Comparison of ENCODE assay signal across 21 mouse cellular contexts in genomic region chr4:135919280-135919639, GRCm38 (mm10). TPM values are rescaled to one million over a fixed set of nuclear protein-coding genes. Genes with fewer than 3 reads are reported as not detected.
DNase-seq lines count a peak whose midpoint lies in the region; ATAC-seq and TF ChIP-seq lines count a peak whose summit lies in the region.
"Had no signal": no experiment of that assay in that cellular context is flagged by ENCODE, and none has a peak within 500 bp of the region (broad histone marks: within the 10 kb centered on the region; RNA-seq: fewer than 3 reads in every experiment).

No protein-coding gene starts in this region.

- H3K79me2 ChIP-seq in MEL (ENCODE audit: control insufficient read depth, insufficient read depth, low read length, poor library complexity): peaks cover 11% of the 10 kb centered on the region

- no peak for DNase-seq in layer of hippocampus, adult 2 months (ENCODE audit: low spot score in 2 of 2)
- no peak for DNase-seq in layer of hippocampus, adult 8-10 months (ENCODE audit: low spot score in 2 of 2)
- no peak for DNase-seq in MEL (ENCODE audit: low read depth, low spot score)
- no peak for DNase-seq in adrenal gland, adult 8-10 months
- DNase-seq: adrenal gland, postnatal 14 days; cerebellum, adult 2 months; cerebellum, postnatal 36 days; gastrocnemius, adult 2 months; kidney, adult 2 months; kidney, postnatal 14 days; spleen, adult 18-20 months had no signal

- H3K4me2 ChIP-seq in intestine, embryonic 15.5 days (replicated peaks): no peak overlapping the region
- H3K4me2 ChIP-seq: heart, embryonic 15.5 days; limb, embryonic 13.5 days; lung, embryonic 14.5 days; midbrain, embryonic 13.5 days had no signal

- peak; percentile 75 for ATAC-seq in intestine, embryonic 15.5 days
- ATAC-seq in monocyte, adult 5-6 weeks (replicated peaks; ENCODE audit: insufficient number of reproducible peaks, low FRiP score, low TSS enrichment, poor library complexity, severe bottlenecking): peak; percentile 42
- ATAC-seq in megakaryocyte progenitor cell, adult 5-6 weeks (replicated peaks; ENCODE audit: poor library complexity): no peak
- ATAC-seq: activated CD4-positive, CD25-positive, alpha-beta regulatory T cell, adult 4 months; CD4-positive, CD25-positive, alpha-beta regulatory T cell, adult 4 months; hindbrain, embryonic 16.5 days; midbrain, embryonic 13.5 days had no signal

- H3K4me1 ChIP-seq in MEL (ENCODE audit: control insufficient read depth in 1 of 2, insufficient read depth in 2 of 2, low read length in 2 of 2): peaks cover 3 to 26% of the 10 kb centered on the region in 2 experiments
- H3K4me1 ChIP-seq in intestine, embryonic 15.5 days (replicated peaks): peaks cover 9% of the 10 kb centered on the region

- no peaks in the 10 kb centered on the region for H3K27me3 ChIP-seq in MEL (ENCODE audit: control insufficient read depth in 1 of 2, insufficient read depth in 2 of 2, low read length in 2 of 2)
- no peaks in the 10 kb centered on the region for H3K27me3 ChIP-seq in intestine, embryonic 15.5 days (replicated peaks)
- H3K27me3 ChIP-seq: heart, embryonic 15.5 days; limb, embryonic 13.5 days; midbrain, embryonic 13.5 days had no signal

- TF ChIP-seq RAD21 in MEL (IDR thresholded peaks at IDR 0.05; ENCODE audit: low read depth, low read length): no peak

- H3K4me3 ChIP-seq in layer of hippocampus, adult 2 months: no peak overlapping the region
- peak overlapping the region; percentile 34 to 46 for H3K4me3 ChIP-seq in MEL (ENCODE audit: control insufficient read depth in 1 of 2, insufficient read depth in 1 of 2, low read depth in 2 of 2, low read length in 2 of 2)
- H3K4me3 ChIP-seq in intestine, embryonic 15.5 days (replicated peaks): no peak overlapping the region
- H3K4me3 ChIP-seq: gastrocnemius, adult 2 months; heart, embryonic 15.5 days; limb, embryonic 13.5 days; midbrain, embryonic 13.5 days had no signal

- H3K9me3 ChIP-seq in MEL (replicated peaks; ENCODE audit: insufficient read depth, low read length): no peaks in the 10 kb centered on the region
- H3K9me3 ChIP-seq in intestine, embryonic 15.5 days: no peaks in the 10 kb centered on the region
- H3K9me3 ChIP-seq: heart, embryonic 15.5 days; limb, embryonic 13.5 days; midbrain, embryonic 13.5 days had no signal

- TF ChIP-seq EP300 in MEL (IDR thresholded peaks at IDR 0.05; ENCODE audit: low read depth in 1 of 2, low read length in 2 of 2): no peak

- TF ChIP-seq POLR2A in MEL (IDR thresholded peaks at IDR 0.05; ENCODE audit: control insufficient read depth in 1 of 2, insufficient read depth in 1 of 2, low read depth in 1 of 2, low read length in 2 of 2, poor library complexity in 1 of 2): no peak

- peaks cover 0 to 20% of the 10 kb centered on the region in 2 experiments; a peak in 2 of 4 replicates for H3K36me3 ChIP-seq in MEL (ENCODE audit: control insufficient read depth in 1 of 2, insufficient read depth in 2 of 2, low read length in 2 of 2)
- no peaks in the 10 kb centered on the region; the same call in 1 of the 2 replicates for H3K36me3 ChIP-seq in intestine, embryonic 15.5 days
- H3K36me3 ChIP-seq: heart, embryonic 15.5 days had no signal

- peak overlapping the region; percentile 36; the same call in 1 of the 2 replicates for H3K27ac ChIP-seq in layer of hippocampus, adult 2 months
- H3K27ac ChIP-seq in MEL (ENCODE audit: control insufficient read depth, low read depth, low read length): peak overlapping the region; percentile 90
- H3K27ac ChIP-seq in intestine, embryonic 15.5 days: peak overlapping the region; percentile 63
- H3K27ac ChIP-seq: heart, embryonic 15.5 days; limb, embryonic 13.5 days; midbrain, embryonic 13.5 days had no signal

- no peak for TF ChIP-seq CTCF in layer of hippocampus, adult 2 months (conservative IDR thresholded peaks at IDR 0.05)
- TF ChIP-seq CTCF in MEL (IDR thresholded peaks at IDR 0.05 in 2 of 3, conservative IDR thresholded peaks at IDR 0.05 in 1 of 3; ENCODE audit: control insufficient read depth in 1 of 3, insufficient read depth in 1 of 3, low read depth in 2 of 3, low read length in 3 of 3, poor library complexity in 1 of 3, severe bottlenecking in 1 of 3): no peak

- peak overlapping the region; percentile 52 for H3K9ac ChIP-seq in MEL (ENCODE audit: control insufficient read depth, low read depth, low read length, poor library complexity, severe bottlenecking)
- H3K9ac ChIP-seq in intestine, embryonic 15.5 days: no peak overlapping the region
- H3K9ac ChIP-seq: heart, embryonic 15.5 days; limb, embryonic 13.5 days; lung, embryonic 14.5 days; midbrain, embryonic 13.5 days had no signal

- 73% methylated on average over 3 of the region's 3 CpGs for WGBS in intestine, embryonic 15.5 days

TF ChIP-seq in MEL, 35 proteins besides CTCF, POLR2A, EP300 and RAD21 (continues in another document):
- 0 out of 2 replicates have a peak, but pooled peaks have one; percentile 9 for TF ChIP-seq ETS1 (IDR thresholded peaks at IDR 0.05; ENCODE audit: low read depth, low read length)
- TF ChIP-seq MAX (IDR thresholded peaks at IDR 0.05; ENCODE audit: low read length): peak; percentile 70
- TF ChIP-seq MYC (IDR thresholded peaks at IDR 0.05; ENCODE audit: low read depth, low read length): 0 out of 2 replicates have a peak, but pooled peaks have one; percentile 9
- TF ChIP-seq MXI1 (IDR thresholded peaks at IDR 0.05; ENCODE audit: low read depth, low read length): peak; percentile 79; the same call in 1 of the 2 replicates
- no peak for TF ChIP-seq NELFE (IDR thresholded peaks at IDR 0.05; ENCODE audit: low read depth, low read length)
- TF ChIP-seq GABPA (IDR thresholded peaks at IDR 0.05; ENCODE audit: low read depth, low read length): no peak
- TF ChIP-seq GATA1 (IDR thresholded peaks at IDR 0.05; ENCODE audit: low read depth, low read length): no peak

RNA-seq across cellular contexts. Expression of gene Fuca1, which starts 1.3 kb away (rescaled TPM):
- 10 to 100 TPM; 39.4 to 39.7 TPM for total RNA-seq in layer of hippocampus, adult 2 months (2021)
- 10 to 100 TPM; 51.2 to 73.5 (median 59.2) TPM for total RNA-seq in layer of hippocampus, adult 8-10 months (2022)
- total RNA-seq in MEL (2012; rRNA removed): 26.8 and 33.7 TPM in 2 replicates
- polyA plus RNA-seq in MEL (2012; ENCODE audit: insufficient read depth in 1 of 2, insufficient read length in 2 of 2, low read depth in 1 of 2, low replicate concordance in 2 of 2, missing spikeins in 1 of 2): 10 to 100 TPM in 1 of 2 experiments, not detected in 1; 48.6 TPM
- 134 and 154 TPM in 2 replicates for polyA plus RNA-seq in intestine, embryonic 15.5 days (2015; fragmentation: Nextera tagmentation; extraction: Ambion mirVana)
- 180 to 259 TPM (median 226 TPM) in 3 replicates for total RNA-seq in monocyte, adult 5-6 weeks (2017)
- 100 to 1,000 TPM in 3 of 4 experiments, 10 to 100 TPM in 1; 83.5 to 119 (median 106) TPM for total RNA-seq in adrenal gland, adult 8-10 months (2022)
- total RNA-seq in megakaryocyte progenitor cell, adult 5-6 weeks (2015): 27.9 and 39.3 TPM in 2 replicates
- 122 and 139 TPM in 2 replicates for total RNA-seq in megakaryocyte progenitor cell, adult 5-6 weeks (2017)

RNA-seq across cellular contexts. Expression of gene Cnr2, which starts 24.1 kb away (rescaled TPM):
- under 1 TPM in 1 of 2 experiments, not detected in 1; 0.12 TPM for total RNA-seq in layer of hippocampus, adult 2 months (2021)
- total RNA-seq in layer of hippocampus, adult 8-10 months (2022): under 1 TPM in 3 of 4 experiments, not detected in 1; 0.08 to 0.98 (median 0.92) TPM
- total RNA-seq in MEL (2012; rRNA removed): 9.8 and 10.2 TPM in 2 replicates
- 1 to 10 TPM in 1 of 2 experiments, not detected in 1; 6.8 TPM for polyA plus RNA-seq in MEL (2012; ENCODE audit: insufficient read depth in 1 of 2, insufficient read length in 2 of 2, low read depth in 1 of 2, low replicate concordance in 2 of 2, missing spikeins in 1 of 2)
- 0.28 and 0.42 TPM in 2 replicates for polyA plus RNA-seq in intestine, embryonic 15.5 days (2015; fragmentation: Nextera tagmentation; extraction: Ambion mirVana)
- total RNA-seq in monocyte, adult 5-6 weeks (2017): 12.0 to 23.7 TPM (median 19.9 TPM) in 3 replicates
- 1 to 10 TPM; 2.2 to 3.6 (median 2.8) TPM for total RNA-seq in adrenal gland, adult 8-10 months (2022)
- 6.5 and 7.0 TPM in 2 replicates for total RNA-seq in megakaryocyte progenitor cell, adult 5-6 weeks (2015)
- 5.2 and 6.7 TPM in 2 replicates for total RNA-seq in megakaryocyte progenitor cell, adult 5-6 weeks (2017)

RNA-seq across cellular contexts. Expression of gene Hmgcl, which starts 27.0 kb away (rescaled TPM):
- total RNA-seq in layer of hippocampus, adult 2 months (2021): 10 to 100 TPM; 35.2 to 36.1 TPM
- total RNA-seq in layer of hippocampus, adult 8-10 months (2022): 10 to 100 TPM; 34.6 to 39.1 (median 37.6) TPM
- total RNA-seq in MEL (2012; rRNA removed): 48.5 and 48.7 TPM in 2 replicates
- polyA plus RNA-seq in MEL (2012; ENCODE audit: insufficient read depth in 1 of 2, insufficient read length in 2 of 2, low read depth in 1 of 2, low replicate concordance in 2 of 2, missing spikeins in 1 of 2): 10 to 100 TPM in 1 of 2 experiments, not detected in 1; 66.5 TPM
- 105 and 113 TPM in 2 replicates for polyA plus RNA-seq in intestine, embryonic 15.5 days (2015; fragmentation: Nextera tagmentation; extraction: Ambion mirVana)
- total RNA-seq in monocyte, adult 5-6 weeks (2017): 56.8 to 67.9 TPM (median 60.9 TPM) in 3 replicates
- total RNA-seq in adrenal gland, adult 8-10 months (2022): 10 to 100 TPM; 51.7 to 68.6 (median 62.8) TPM
- total RNA-seq in megakaryocyte progenitor cell, adult 5-6 weeks (2015): 51.4 and 52.1 TPM in 2 replicates
- total RNA-seq in megakaryocyte progenitor cell, adult 5-6 weeks (2017): 39.7 and 48.1 TPM in 2 replicates

RNA-seq across cellular contexts. Expression of gene Gale, which starts 44.3 kb away (rescaled TPM):
- 10 to 100 TPM; 22.6 to 23.8 TPM for total RNA-seq in layer of hippocampus, adult 2 months (2021)
- 10 to 100 TPM; 22.3 to 28.1 (median 26.3) TPM for total RNA-seq in layer of hippocampus, adult 8-10 months (2022)
- 23.3 and 24.5 TPM in 2 replicates for total RNA-seq in MEL (2012; rRNA removed)
- polyA plus RNA-seq in MEL (2012; ENCODE audit: insufficient read depth in 1 of 2, insufficient read length in 2 of 2, low read depth in 1 of 2, low replicate concordance in 2 of 2, missing spikeins in 1 of 2): 10 to 100 TPM in 1 of 2 experiments, not detected in 1; 31.2 TPM
- polyA plus RNA-seq in intestine, embryonic 15.5 days (2015; fragmentation: Nextera tagmentation; extraction: Ambion mirVana): 82.5 and 108 TPM in 2 replicates
- total RNA-seq in monocyte, adult 5-6 weeks (2017): 1.5 to 3.7 TPM (median 2.7 TPM) in 3 replicates
- 10 to 100 TPM; 12.5 to 23.3 (median 22.5) TPM for total RNA-seq in adrenal gland, adult 8-10 months (2022)
- total RNA-seq in megakaryocyte progenitor cell, adult 5-6 weeks (2015): 4.4 and 5.2 TPM in 2 replicates
- total RNA-seq in megakaryocyte progenitor cell, adult 5-6 weeks (2017): 2.2 and 4.7 TPM in 2 replicates

RNA-seq across cellular contexts. Expression of gene Pnrc2, which starts 45.6 kb away (rescaled TPM):
- total RNA-seq in layer of hippocampus, adult 2 months (2021): 10 to 100 TPM; 52.7 to 54.8 TPM
- total RNA-seq in layer of hippocampus, adult 8-10 months (2022): 10 to 100 TPM; 47.2 to 86.0 (median 47.7) TPM
- 49.8 and 50.7 TPM in 2 replicates for total RNA-seq in MEL (2012; rRNA removed)
- 10 to 100 TPM; 48.0 to 76.3 TPM for polyA plus RNA-seq in MEL (2012; ENCODE audit: insufficient read depth in 1 of 2, insufficient read length in 2 of 2, low read depth in 1 of 2, low replicate concordance in 2 of 2, missing spikeins in 1 of 2)
- 164 and 177 TPM in 2 replicates for polyA plus RNA-seq in intestine, embryonic 15.5 days (2015; fragmentation: Nextera tagmentation; extraction: Ambion mirVana)
- total RNA-seq in monocyte, adult 5-6 weeks (2017): 342 to 380 TPM (median 364 TPM) in 3 replicates
- 100 to 1,000 TPM; 106 to 163 (median 148) TPM for total RNA-seq in adrenal gland, adult 8-10 months (2022)
- total RNA-seq in megakaryocyte progenitor cell, adult 5-6 weeks (2015): 151 TPM in 2 replicates
- total RNA-seq in megakaryocyte progenitor cell, adult 5-6 weeks (2017): 131 and 154 TPM in 2 replicates

Comparison
In these comparisons a context has a peak if more than half of its experiments do, and no peak if none do; other contexts are left out.
1. H3K27ac ChIP-seq: peak in every context shown above with its lines; median percentile 90 in MEL; 63 in intestine, embryonic 15.5 days; 36 in layer of hippocampus, adult 2 months.
2. H3K4me3 ChIP-seq: peak in MEL (2 of 2); none in layer of hippocampus, adult 2 months (single experiment) and intestine, embryonic 15.5 days (single experiment).